Mouse (Mus musculus): ENCODE measurements around the gene Kdr.
"Not testable (repeated sequence)": the region's sequence is repeated elsewhere in the genome, so short reads cannot be mapped to it uniquely, and the experiment has no call there.

Kdr gene

GRCm38 (mm10) chr5:75961741-75962469 is 16.4 kb downstream of the Kdr start:
- in situ Hi-C loops (cut with MboI, MseI): no loop called here

DNA sequence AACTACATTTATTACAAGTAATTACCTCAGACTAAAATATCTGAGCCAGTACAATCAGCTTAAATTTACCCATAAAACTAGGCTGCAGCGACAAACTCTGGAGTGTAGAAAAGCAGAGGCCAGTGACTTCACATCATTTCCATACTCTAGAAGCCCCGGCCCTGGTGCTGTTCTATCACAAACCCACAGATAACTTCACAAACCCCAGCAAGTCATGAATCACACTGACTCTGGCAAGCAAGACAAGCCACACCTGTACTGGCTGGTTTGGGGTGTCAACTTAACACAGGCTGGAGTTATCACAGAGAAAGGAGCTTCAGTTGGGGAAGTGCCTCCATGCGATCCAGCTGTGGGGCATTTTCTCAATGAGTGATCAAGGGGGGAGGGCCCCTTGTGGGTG is 18.4 kb downstream of the Kdr start:
- in situ Hi-C loops (cut with MboI, MseI): no loop called here

DNA sequence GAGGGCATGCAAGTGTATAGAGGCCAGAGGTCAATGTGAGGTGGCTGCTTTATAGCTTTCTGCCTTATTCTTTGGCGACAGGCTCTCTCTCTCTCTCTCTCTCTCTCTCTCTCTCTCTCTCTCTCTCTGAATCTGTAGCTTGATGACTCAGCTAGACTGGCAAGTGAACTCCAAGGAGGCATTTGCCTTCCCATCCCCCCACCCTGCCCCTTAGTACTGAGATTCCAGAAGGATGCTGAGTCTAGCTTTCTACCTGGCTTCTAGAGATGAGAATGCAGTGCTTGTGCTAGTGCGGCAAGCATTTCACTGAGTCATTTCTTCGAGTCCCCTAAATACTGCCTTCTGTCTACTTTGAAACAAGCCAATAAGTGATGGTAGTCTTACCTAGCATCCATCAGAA is 21.7 kb downstream of the Kdr start:
- in situ Hi-C loops (cut with MboI, MseI): no loop called here

GRCm38 (mm10) chr5:75955876-75956275 is 22.4 kb downstream of the Kdr start:
- in situ Hi-C loops (cut with MboI, MseI): no loop called here

- in situ Hi-C loops (cut with MboI, MseI): no loop called here
Measured at GRCm38 (mm10) chr5:75954778-75955330, 23.4 kb downstream of the Kdr start.

DNA sequence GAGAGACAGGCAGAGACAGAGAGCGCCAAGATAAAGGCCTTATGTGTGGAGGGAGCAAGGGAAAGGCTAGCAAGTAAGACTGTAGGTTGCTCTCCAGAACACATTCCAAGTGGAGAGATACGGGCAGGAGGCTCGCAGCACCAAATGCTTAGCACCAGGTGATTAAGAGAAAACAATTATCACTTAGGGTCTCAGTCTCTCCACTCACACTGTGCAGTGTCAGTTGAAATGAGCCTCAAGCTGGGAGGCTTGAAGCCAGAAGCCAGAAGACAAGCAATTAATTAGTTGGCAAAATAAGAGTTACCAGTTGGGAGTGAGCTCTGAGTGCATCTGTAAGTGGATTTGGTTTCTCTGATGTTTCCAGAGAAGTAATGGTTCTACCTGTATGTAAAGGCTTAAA is 24.0 kb downstream of the Kdr start:
- in situ Hi-C loops (cut with MboI, MseI): no loop called here

DNA sequence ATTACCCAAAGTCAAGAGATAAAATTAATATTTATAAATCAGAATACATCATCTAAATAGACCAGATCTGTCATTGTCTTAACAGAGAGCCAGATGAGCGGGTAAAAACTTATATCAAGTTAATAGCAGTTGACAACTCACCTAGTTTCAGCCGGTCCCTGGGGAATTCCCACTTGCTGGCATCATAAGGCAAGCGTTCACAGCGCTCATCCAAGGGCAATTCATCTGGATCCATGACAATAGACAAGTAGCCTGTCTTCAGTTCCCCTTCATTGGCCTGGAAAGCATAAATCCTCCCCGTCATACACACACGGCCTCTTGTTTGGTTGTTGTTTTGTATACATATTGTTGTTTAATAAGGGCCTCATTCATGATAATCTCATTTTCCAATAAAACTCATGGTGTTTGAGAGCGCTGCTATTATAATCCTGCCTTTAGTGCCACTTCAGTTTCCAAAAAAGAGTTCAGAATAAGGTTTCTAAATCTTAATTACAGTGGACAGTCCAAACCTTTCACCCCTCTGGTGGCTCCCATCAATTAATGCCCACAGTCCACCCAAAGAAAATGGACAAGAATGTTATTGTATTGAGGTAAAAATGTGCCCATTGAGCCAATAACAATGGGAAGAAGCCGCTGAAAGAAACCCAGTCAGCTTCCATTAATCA is 26.0 kb downstream of the Kdr start:
- in situ Hi-C loops (cut with MboI, MseI): no loop called here

- in situ Hi-C loops (cut with MboI, MseI): no loop called here
Measured at GRCm38 (mm10) chr5:75950866-75951265, 27.4 kb downstream of the Kdr start.

- in situ Hi-C loops (cut with MboI, MseI): no loop called here
Measured at GRCm38 (mm10) chr5:75945394-75945793, 32.9 kb downstream of the Kdr start.

DNA sequence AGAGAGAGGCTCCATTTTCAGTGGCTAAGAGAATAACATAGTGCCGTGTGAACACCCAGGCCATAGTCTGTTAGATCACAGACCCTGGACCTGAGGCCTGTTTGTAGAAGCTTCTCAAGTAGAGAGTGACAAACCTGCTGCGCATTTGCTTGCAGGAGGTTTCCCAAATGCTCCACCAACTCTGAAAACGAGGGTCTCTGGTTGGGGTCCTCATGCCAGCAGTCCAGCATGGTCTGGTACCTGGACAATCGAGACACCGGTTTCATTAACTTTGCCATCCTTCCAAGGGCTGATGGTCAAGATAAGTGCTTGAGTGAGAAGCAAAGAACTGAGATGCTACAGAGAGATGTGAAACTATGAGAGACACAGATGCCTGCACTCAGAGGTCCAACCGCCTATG is 35.0 kb downstream of the Kdr start:
- in situ Hi-C loops (cut with MboI, MseI): no loop called here

DNA sequence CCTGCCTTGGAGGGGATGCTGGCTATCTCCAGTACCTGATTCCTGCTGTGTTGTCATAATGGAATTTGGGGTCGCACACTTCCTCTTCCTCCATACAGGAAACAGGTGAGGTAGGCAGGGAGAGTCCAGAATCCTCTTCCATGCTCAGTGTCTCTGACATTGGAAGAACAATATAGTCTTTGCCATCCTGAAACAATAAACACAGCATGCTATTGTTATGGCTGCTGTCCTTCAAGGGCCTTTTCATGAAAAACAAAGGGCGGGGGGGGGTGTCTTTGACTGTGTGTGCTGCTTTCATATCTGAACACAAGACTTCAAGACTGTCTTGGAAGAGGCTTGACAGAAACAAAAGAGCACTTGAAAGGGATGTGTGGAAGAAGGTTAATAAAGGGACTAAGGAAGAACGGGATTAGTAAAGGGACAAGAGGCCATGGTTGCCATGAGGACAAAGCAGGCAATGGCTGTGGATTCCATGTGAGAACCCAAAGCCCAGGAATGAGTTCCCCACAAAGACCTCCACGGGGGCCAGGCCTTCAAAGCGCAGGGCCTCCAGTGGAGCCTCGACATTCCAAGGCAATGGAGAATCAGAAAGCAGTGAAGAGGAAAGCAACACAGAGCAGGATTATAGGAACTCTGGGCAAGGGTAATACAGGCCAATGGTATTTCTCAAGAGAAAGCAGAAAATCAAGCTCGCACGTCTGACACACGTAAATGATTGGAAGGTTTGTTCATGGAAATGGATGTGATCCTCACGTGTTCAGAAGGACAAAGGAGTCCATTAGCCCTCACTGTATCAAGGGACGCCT is 36.3 kb downstream of the Kdr start:
- in situ Hi-C loops (cut with MboI, MseI): no loop called here

- in situ Hi-C loops (cut with MboI, MseI): no loop called here
Measured at GRCm38 (mm10) chr5:75939144-75939732, 39.0 kb downstream of the Kdr start.

DNA sequence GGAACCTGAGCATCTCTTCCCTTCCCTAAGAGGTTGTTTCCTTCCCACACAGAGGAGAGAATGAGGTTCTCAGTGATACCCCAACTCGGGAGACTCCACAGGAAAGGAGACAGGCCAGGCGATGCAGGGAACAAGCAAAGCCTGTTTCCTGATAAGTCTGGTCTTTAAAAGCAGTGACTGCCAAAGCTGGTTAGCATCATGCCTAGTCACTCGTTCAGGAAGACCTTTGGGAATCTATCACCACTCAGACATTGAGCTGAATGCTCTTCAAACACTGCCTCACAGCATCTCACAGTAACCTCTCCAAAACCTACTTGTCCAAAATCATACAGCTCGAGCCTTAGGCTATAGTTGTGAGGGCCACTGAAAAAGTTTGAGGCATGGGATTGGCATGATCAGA is 40.2 kb downstream of the Kdr start:
- in situ Hi-C loops (cut with MboI, MseI): no loop called here

DNA sequence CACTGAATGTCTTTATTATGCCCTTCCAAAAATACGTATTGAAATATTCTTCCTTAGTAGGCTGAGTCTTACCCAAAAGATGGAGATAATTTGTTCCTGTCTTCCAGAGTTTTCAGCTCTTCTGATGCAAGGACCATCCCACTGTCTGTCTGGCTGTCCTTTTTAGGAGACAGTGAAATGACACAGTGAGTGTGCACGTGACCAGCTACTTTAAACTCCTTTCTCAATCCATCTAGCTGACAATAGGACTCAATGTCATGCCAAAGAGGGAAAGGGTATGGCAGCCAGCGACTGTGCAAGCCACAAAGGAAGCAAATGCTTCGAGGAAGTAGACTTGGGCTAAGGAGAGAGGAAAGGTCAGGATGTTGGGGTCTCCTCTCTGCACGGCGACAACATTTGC is 42.0 kb downstream of the Kdr start:
- in situ Hi-C loops (cut with MboI, MseI): no loop called here

DNA sequence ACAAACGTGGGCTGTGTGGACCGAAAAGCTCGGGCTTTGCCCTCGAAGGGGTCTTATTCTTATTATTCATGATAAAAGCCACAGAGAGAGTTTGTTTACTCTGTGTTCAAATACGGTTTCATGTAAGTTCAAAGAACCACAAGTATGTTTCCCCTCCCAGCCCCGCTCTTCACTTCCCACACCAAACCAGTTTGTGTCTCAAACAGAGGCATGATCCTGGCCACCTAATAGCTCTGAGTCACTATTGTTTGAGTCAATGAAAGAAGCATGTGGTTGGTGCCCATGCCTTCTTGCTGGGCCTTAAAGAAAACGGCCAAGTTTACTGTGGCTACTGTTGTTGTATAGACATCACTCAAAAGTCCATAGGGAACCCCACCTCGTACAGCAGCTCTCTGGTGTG is 43.0 kb downstream of the Kdr start:
- in situ Hi-C loops (cut with MboI, MseI): no loop called here

GRCm38 (mm10) chr5:75934201-75934600 is 44.1 kb downstream of the Kdr start:
- in situ Hi-C loops (cut with MboI, MseI): no loop called here

- in situ Hi-C loops (cut with MboI, MseI): no loop called here
Measured at GRCm38 (mm10) chr5:75933521-75934044, 44.7 kb downstream of the Kdr start.

GRCm38 (mm10) chr5:75931458-75931857 is 46.8 kb downstream of the Kdr start:
- in situ Hi-C loops (cut with MboI, MseI): not testable (repeated sequence)

DNA sequence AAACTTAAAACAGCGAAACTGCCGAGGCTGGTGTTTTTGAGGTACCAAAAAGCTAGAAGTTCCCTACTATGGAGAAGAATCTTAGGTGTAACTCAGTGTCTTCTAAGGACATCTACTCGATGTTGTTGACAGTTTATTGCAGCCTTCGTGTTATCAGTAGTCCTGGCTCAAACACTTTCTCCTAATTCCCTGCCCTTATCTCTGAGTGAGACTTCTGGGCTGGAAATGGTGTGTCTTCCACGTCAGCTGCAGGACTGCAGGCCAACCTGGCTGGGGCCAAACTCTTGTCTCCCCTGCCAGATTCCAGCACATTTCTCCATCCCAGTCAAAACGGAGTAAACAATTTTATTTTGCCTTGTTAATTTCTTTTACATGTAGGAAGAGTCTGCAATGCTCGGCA is 48.3 kb downstream of the Kdr start:
- in situ Hi-C loops (cut with MboI, MseI): no loop called here

GRCm38 (mm10) chr5:75922677-75923076 is 55.6 kb downstream of the Kdr start:
- in situ Hi-C loops (cut with MboI, MseI): no loop called here

DNA sequence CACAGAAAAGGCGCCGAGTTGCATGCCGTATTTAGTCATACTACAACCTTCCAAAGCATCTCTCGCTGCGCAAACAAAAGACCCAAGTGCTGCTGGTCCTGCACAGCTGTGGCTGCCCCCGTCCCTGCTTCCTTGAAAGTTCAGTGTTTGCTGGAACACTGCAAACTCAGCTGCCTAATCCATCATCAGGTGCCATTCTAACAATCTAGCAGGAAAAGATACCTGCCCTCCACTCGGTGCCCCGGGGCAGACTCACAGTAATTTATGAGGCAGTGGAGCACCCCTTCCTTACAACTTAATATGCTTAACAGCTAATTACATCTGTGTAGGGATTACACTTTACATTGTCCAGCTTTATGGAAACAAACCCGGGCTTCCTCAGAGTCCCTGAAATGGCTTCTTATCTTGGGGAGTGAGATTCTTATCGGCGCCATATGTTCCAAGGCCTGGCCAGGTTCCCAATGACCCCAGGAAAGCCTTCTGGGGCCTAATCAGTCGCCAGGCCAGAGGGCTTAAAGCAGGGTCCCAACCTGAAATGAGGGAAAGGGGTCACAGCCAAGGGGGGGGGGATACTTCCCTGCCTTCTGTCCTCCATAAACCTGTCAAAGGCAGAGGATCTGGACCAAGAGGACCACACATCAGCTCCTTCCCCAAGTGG is 56.4 kb downstream of the Kdr start:
- in situ Hi-C loops (cut with MboI, MseI): no loop called here
